8 mouse cellular contexts compared by ENCODE assay signal in genomic region chr2:144550529-144550928, GRCm38 (mm10). TPM values are rescaled to one million over a fixed set of nuclear protein-coding genes. Genes with fewer than 3 reads are reported as not detected.
DNase-seq lines count a peak whose midpoint lies in the region; ATAC-seq and TF ChIP-seq lines count a peak whose summit lies in the region.

TSS of gene Rbbp9 (minus strand) at chr2:144550869.

- H3ac ChIP-seq in myocyte (ENCODE audit: control insufficient read depth, insufficient read length): peak within 1 kb of the TSS; percentile 85

- H3K27ac ChIP-seq in forebrain, embryonic 12.5 days: peak within 1 kb of the TSS; percentile 83
- peak within 1 kb of the TSS; percentile 74 for H3K27ac ChIP-seq in heart, embryonic 16.5 days (ENCODE audit: low read length)
- no peak within 1 kb of the TSS for H3K27ac ChIP-seq in liver, embryonic 11.5 days (ENCODE audit: low read depth, low read length)
- H3K27ac ChIP-seq in stomach, embryonic 15.5 days: peak within 1 kb of the TSS; percentile 79

- H3K27me3 ChIP-seq in E14TG2a.4 (ENCODE audit: insufficient read depth, low read length) (no peaks in the 10 kb centered on the region), myocyte (ENCODE audit: control insufficient read depth, insufficient read depth, insufficient read length) (no peaks in the 10 kb centered on the region)
- H3K27me3 ChIP-seq in forebrain, embryonic 12.5 days: no peaks in the 10 kb centered on the region
- H3K27me3 ChIP-seq in heart, embryonic 16.5 days (ENCODE audit: control insufficient read depth, insufficient read depth, low read length): no peaks in the 10 kb centered on the region
- no peaks in the 10 kb centered on the region for H3K27me3 ChIP-seq in liver, embryonic 11.5 days (replicated peaks; ENCODE audit: control insufficient read depth, insufficient read depth, low read length)
- no peaks in the 10 kb centered on the region for H3K27me3 ChIP-seq in stomach, embryonic 15.5 days (replicated peaks)

- H3K36me3 ChIP-seq in E14TG2a.4 (ENCODE audit: insufficient read depth, low read length) (peaks cover 22% of the 10 kb centered on the region), myocyte (ENCODE audit: control insufficient read depth, insufficient read depth) (peaks cover 5% of the 10 kb centered on the region)
- H3K36me3 ChIP-seq in forebrain, embryonic 12.5 days (replicated peaks): peaks cover 28% of the 10 kb centered on the region
- H3K36me3 ChIP-seq in heart, embryonic 16.5 days (ENCODE audit: control insufficient read depth, insufficient read depth): peaks cover 3% of the 10 kb centered on the region
- H3K36me3 ChIP-seq in liver, embryonic 11.5 days (ENCODE audit: control insufficient read depth, insufficient read depth, low read length): peaks cover 4% of the 10 kb centered on the region; the same call in 1 of the 2 replicates
- H3K36me3 ChIP-seq in stomach, embryonic 15.5 days: no peaks in the 10 kb centered on the region; the same call in none of the 2 replicates

- no peak for TF ChIP-seq CTCF in E14TG2a.4 (conservative IDR thresholded peaks at IDR 0.05; ENCODE audit: low read length)

- H3K9ac ChIP-seq in forebrain, embryonic 12.5 days: peak within 1 kb of the TSS; percentile 81
- H3K9ac ChIP-seq in heart, embryonic 16.5 days (ENCODE audit: low read length): peak within 1 kb of the TSS; percentile 91
- peak within 1 kb of the TSS; percentile 69 for H3K9ac ChIP-seq in liver, embryonic 11.5 days (ENCODE audit: low read depth, low read length)
- peak within 1 kb of the TSS; percentile 62; the same call in 1 of the 2 replicates for H3K9ac ChIP-seq in stomach, embryonic 15.5 days

- H3K9me3 ChIP-seq in E14TG2a.4 (ENCODE audit: low read length): no peaks in the 10 kb centered on the region
- H3K9me3 ChIP-seq in forebrain, embryonic 12.5 days: no peaks in the 10 kb centered on the region
- H3K9me3 ChIP-seq in heart, embryonic 16.5 days (replicated peaks; ENCODE audit: control insufficient read depth, low read length): no peaks in the 10 kb centered on the region
- no peaks in the 10 kb centered on the region for H3K9me3 ChIP-seq in liver, embryonic 11.5 days (ENCODE audit: control insufficient read depth, low read length)
- H3K9me3 ChIP-seq in stomach, embryonic 15.5 days: no peaks in the 10 kb centered on the region

- H3K79me2 ChIP-seq in myocyte (ENCODE audit: control insufficient read depth, insufficient read depth): no peaks in the 10 kb centered on the region

- H3K4me1 ChIP-seq in E14TG2a.4 (replicated peaks; ENCODE audit: low read depth, low read length): 0 out of 2 replicates have a peak, but pooled peaks cover 3% of the 10 kb centered on the region
- H3K4me1 ChIP-seq in forebrain, embryonic 12.5 days: peaks cover 10% of the 10 kb centered on the region
- H3K4me1 ChIP-seq in heart, embryonic 16.5 days (ENCODE audit: control insufficient read depth, insufficient read depth, low read length): peaks cover 20% of the 10 kb centered on the region
- 0 out of 2 replicates have a peak, but pooled peaks cover 4% of the 10 kb centered on the region for H3K4me1 ChIP-seq in liver, embryonic 11.5 days (replicated peaks; ENCODE audit: control insufficient read depth, insufficient read depth, low read length)
- peaks cover 3% of the 10 kb centered on the region; the same call in 1 of the 2 replicates for H3K4me1 ChIP-seq in stomach, embryonic 15.5 days

- peak within 1 kb of the TSS; percentile 56 for H3K4me2 ChIP-seq in forebrain, embryonic 12.5 days
- peak within 1 kb of the TSS; percentile 77 for H3K4me2 ChIP-seq in heart, embryonic 16.5 days (ENCODE audit: low read depth, low read length)
- H3K4me2 ChIP-seq in liver, embryonic 11.5 days: peak within 1 kb of the TSS; percentile 65
- H3K4me2 ChIP-seq in myocyte (ENCODE audit: low read depth): peak within 1 kb of the TSS; percentile 81
- peak within 1 kb of the TSS; percentile 56 for H3K4me2 ChIP-seq in stomach, embryonic 15.5 days

- TF ChIP-seq POLR2A in myocyte (IDR thresholded peaks at IDR 0.05; ENCODE audit: insufficient read length, low read depth): peak; percentile 71

- ATAC-seq in forebrain, embryonic 12.5 days (ENCODE audit: low FRiP score): peak; percentile 98
- peak; percentile 85 for ATAC-seq in heart, embryonic 16.5 days (replicated peaks; ENCODE audit: extremely low read depth, insufficient read depth, low FRiP score)
- peak; percentile 86 for ATAC-seq in liver, embryonic 11.5 days (replicated peaks; ENCODE audit: low FRiP score)
- peak; percentile 84 for ATAC-seq in stomach, embryonic 15.5 days (ENCODE audit: insufficient read depth, low FRiP score, low read depth)

- DNase-seq in c-Kit-positive CD71-positive TER-119-positive erythroid progenitor cells, embryonic 14.5 days (ENCODE audit: low spot score): peak; percentile 40
- peak; percentile 79 for DNase-seq in kidney, postnatal 14 days
- peak; percentile 69 for DNase-seq in liver, embryonic 11.5 days (ENCODE audit: low spot score)

- under 1% methylated on average over 17 of the region's 17 CpGs for WGBS in forebrain, embryonic 12.5 days
- under 1% methylated on average over 17 of the region's 17 CpGs for WGBS in heart, embryonic 16.5 days
- 3% methylated on average over 17 of the region's 17 CpGs for WGBS in liver, embryonic 11.5 days
- under 1% methylated on average over 17 of the region's 17 CpGs for WGBS in stomach, embryonic 15.5 days

- H3K4me3 ChIP-seq in E14TG2a.4 (replicated peaks; ENCODE audit: low read length): peak within 1 kb of the TSS; percentile 86
- H3K4me3 ChIP-seq in forebrain, embryonic 12.5 days (replicated peaks): peak within 1 kb of the TSS; percentile 69
- peak within 1 kb of the TSS; percentile 98 for H3K4me3 ChIP-seq in heart, embryonic 16.5 days (ENCODE audit: low read length)
- H3K4me3 ChIP-seq in liver, embryonic 11.5 days (ENCODE audit: low read depth, low read length): peak within 1 kb of the TSS; percentile 74
- peak within 1 kb of the TSS; percentile 55 for H3K4me3 ChIP-seq in myocyte
- peak within 1 kb of the TSS; percentile 76 for H3K4me3 ChIP-seq in stomach, embryonic 15.5 days (replicated peaks)

TF ChIP-seq in myocyte, 11 proteins besides CTCF, POLR2A, EP300 and RAD21:
- TF ChIP-seq MYOG (IDR thresholded peaks at IDR 0.05; ENCODE audit: control insufficient read depth in 1 of 3, insufficient read depth in 1 of 3, insufficient read length in 2 of 3, low read depth in 2 of 3) (no peak), POLR2AphosphoS2 (IDR thresholded peaks at IDR 0.05; ENCODE audit: insufficient read length, low read depth) (peak; percentile 65), REST (IDR thresholded peaks at IDR 0.05; ENCODE audit: insufficient read depth, insufficient read length) (no peak)

RNA-seq across cellular contexts. Expression of gene Rbbp9, which starts in this region (rescaled TPM):
- polyA plus RNA-seq in forebrain, embryonic 12.5 days (2016; fragmentation: Nextera tagmentation; extraction: Ambion mirVana): 56.8 and 59.1 TPM in 2 replicates
- 50.8 and 54.0 TPM in 2 replicates for polyA plus RNA-seq in heart, embryonic 16.5 days (2015; fragmentation: Nextera tagmentation; extraction: Ambion mirVana)
- polyA plus RNA-seq in liver, embryonic 11.5 days (2014; fragmentation: Nextera tagmentation; extraction: Ambion mirVana): 33.4 and 33.8 TPM in 2 replicates
- 5.3 TPM for polyA plus RNA-seq in myocyte (2012; fragmentation: generic; extraction: Trizol)
- 61.4 and 65.1 TPM in 2 replicates for polyA plus RNA-seq in stomach, embryonic 15.5 days (2015; fragmentation: Nextera tagmentation; extraction: Ambion mirVana)
